ENCODE assay signal across 16 mouse cellular contexts in genomic region chr16:55783923-55784322, GRCm38 (mm10).
"Had no signal": no experiment of that assay in that cellular context is flagged by ENCODE, and none has a peak within 500 bp of the region (broad histone marks: within the 10 kb centered on the region; RNA-seq: fewer than 3 reads in every experiment).

No protein-coding gene starts in this region.

- H3K9me3 ChIP-seq: neural tube, embryonic 12.5 days; neural tube, embryonic 13.5 days; neural tube, embryonic 15.5 days; stomach, embryonic 15.5 days had no signal

- H3K36me3 ChIP-seq: neural tube, embryonic 12.5 days; neural tube, embryonic 13.5 days; neural tube, embryonic 15.5 days; stomach, embryonic 15.5 days had no signal

- H3K9ac ChIP-seq: neural tube, embryonic 12.5 days; neural tube, embryonic 13.5 days; neural tube, embryonic 15.5 days; stomach, embryonic 15.5 days had no signal

- H3K4me1 ChIP-seq: neural tube, embryonic 12.5 days; neural tube, embryonic 13.5 days; neural tube, embryonic 15.5 days; stomach, embryonic 15.5 days had no signal

- H3K4me3 ChIP-seq: neural tube, embryonic 12.5 days; neural tube, embryonic 13.5 days; neural tube, embryonic 15.5 days; stomach, embryonic 15.5 days had no signal

- H3K27ac ChIP-seq: neural tube, embryonic 12.5 days; neural tube, embryonic 13.5 days; neural tube, embryonic 15.5 days; stomach, embryonic 15.5 days had no signal

- DNase-seq: retina, postnatal 1 day; right cerebral cortex, adult 18-20 months; right cerebral cortex, postnatal 14 days; right cerebral cortex, postnatal 25 days; right cerebral cortex, postnatal 4 days; spleen, adult 18-20 months; thymus, adult 18-20 months; thymus, adult 2 months; thymus, postnatal 14 days; thymus, postnatal 25 days; thymus, postnatal 36 days; thymus, postnatal 4 days had no signal

- H3K4me2 ChIP-seq: neural tube, embryonic 12.5 days; neural tube, embryonic 13.5 days; neural tube, embryonic 15.5 days; stomach, embryonic 15.5 days had no signal

- H3K27me3 ChIP-seq: neural tube, embryonic 12.5 days; neural tube, embryonic 13.5 days; neural tube, embryonic 15.5 days; stomach, embryonic 15.5 days had no signal
